28 mouse cellular contexts compared by ENCODE assay signal in the genomic region with DNA sequence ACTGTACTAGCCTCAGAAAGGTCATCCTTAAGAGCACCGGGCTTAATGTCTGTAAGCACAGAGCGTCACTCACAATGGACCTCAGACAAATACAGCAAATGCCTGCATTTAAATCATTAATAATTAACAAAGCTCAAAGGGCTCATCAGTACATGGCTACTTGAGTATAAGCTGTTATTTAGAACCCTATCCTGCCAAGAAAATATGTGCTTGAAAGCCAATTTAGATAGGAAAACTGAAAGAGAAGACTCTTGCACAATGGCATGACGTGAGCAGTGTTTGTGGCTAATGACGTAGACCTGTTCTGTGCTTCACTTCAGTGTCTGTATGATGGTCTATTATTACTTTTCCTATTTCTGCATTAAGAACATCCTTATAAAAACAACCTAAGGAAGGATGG.
DNase-seq lines count a peak whose midpoint lies in the region; ATAC-seq and TF ChIP-seq lines count a peak whose summit lies in the region.
"Had no signal": no experiment of that assay in that cellular context is flagged by ENCODE, and none has a peak within 500 bp of the region (broad histone marks: within the 10 kb centered on the region; RNA-seq: fewer than 3 reads in every experiment).

No protein-coding gene starts in this region.

- H3K27me3 ChIP-seq in Patski: no peaks in the 10 kb centered on the region
- H3K27me3 ChIP-seq in intestine, postnatal 0 days (replicated peaks; ENCODE audit: control insufficient read depth, insufficient read depth, low read length): no peaks in the 10 kb centered on the region
- H3K27me3 ChIP-seq: embryonic facial prominence, embryonic 13.5 days; forebrain, embryonic 12.5 days; forebrain, embryonic 15.5 days; heart, embryonic 13.5 days had no signal

- no peak overlapping the region for H3K4me3 ChIP-seq in intestine, postnatal 0 days (ENCODE audit: low read depth, low read length)
- H3K4me3 ChIP-seq: embryonic facial prominence, embryonic 10.5 days; embryonic facial prominence, embryonic 13.5 days; erythroblast, embryonic 14.5 days; forebrain, embryonic 12.5 days; forebrain, embryonic 15.5 days; heart, adult 2 months; heart, embryonic 10.5 days; heart, embryonic 13.5 days had no signal

- no peaks in the 10 kb centered on the region for H3K4me1 ChIP-seq in intestine, postnatal 0 days (replicated peaks; ENCODE audit: control insufficient read depth, insufficient read depth, low read length)
- H3K4me1 ChIP-seq: embryonic facial prominence, embryonic 10.5 days; embryonic facial prominence, embryonic 13.5 days; forebrain, embryonic 12.5 days; forebrain, embryonic 15.5 days; heart, embryonic 10.5 days; heart, embryonic 13.5 days had no signal

- no peak overlapping the region for H3K27ac ChIP-seq in intestine, postnatal 0 days (ENCODE audit: low read depth, low read length)
- H3K27ac ChIP-seq: embryonic facial prominence, embryonic 10.5 days; embryonic facial prominence, embryonic 13.5 days; forebrain, embryonic 12.5 days; forebrain, embryonic 15.5 days; heart, adult 2 months; heart, embryonic 10.5 days; heart, embryonic 13.5 days; hindbrain, embryonic 14.5 days; hindbrain, postnatal 0 days had no signal

- WGBS in intestine, postnatal 0 days: 45% methylated on average over 4 of the region's 4 CpGs

- no peak for TF ChIP-seq CTCF in Patski (IDR thresholded peaks at IDR 0.05)
- no peak for TF ChIP-seq CTCF in intestine, postnatal 0 days (IDR thresholded peaks at IDR 0.05; ENCODE audit: low read depth)

- H3K9ac ChIP-seq in intestine, postnatal 0 days (ENCODE audit: low read depth, low read length): no peak overlapping the region
- H3K9ac ChIP-seq: embryonic facial prominence, embryonic 13.5 days; forebrain, embryonic 12.5 days; forebrain, embryonic 15.5 days; heart, embryonic 13.5 days; hindbrain, embryonic 14.5 days had no signal

- CTCF ChIA-PET in Patski (lab: Charles Lee): interaction anchor here (1.2 to 2.4 kb wide), 5 partner anchors 9 to 235 kb away, joined by 3 to 13 read pairs (median 3); no protein-coding TSS in a partner anchor

- H3K36me3 ChIP-seq in intestine, postnatal 0 days (ENCODE audit: control insufficient read depth, insufficient read depth): no peaks in the 10 kb centered on the region
- H3K36me3 ChIP-seq: embryonic facial prominence, embryonic 10.5 days; embryonic facial prominence, embryonic 13.5 days; forebrain, embryonic 12.5 days; forebrain, embryonic 15.5 days; heart, embryonic 10.5 days; heart, embryonic 13.5 days had no signal

- no peak overlapping the region for H3K4me2 ChIP-seq in intestine, postnatal 0 days (replicated peaks; ENCODE audit: low read depth)
- H3K4me2 ChIP-seq: embryonic facial prominence, embryonic 13.5 days; forebrain, embryonic 12.5 days; forebrain, embryonic 15.5 days; heart, embryonic 13.5 days; hindbrain, embryonic 14.5 days had no signal

- H3K9me3 ChIP-seq in intestine, postnatal 0 days (ENCODE audit: control insufficient read depth): no peaks in the 10 kb centered on the region
- H3K9me3 ChIP-seq: embryonic facial prominence, embryonic 10.5 days; embryonic facial prominence, embryonic 13.5 days; forebrain, embryonic 15.5 days; heart, embryonic 10.5 days; heart, embryonic 13.5 days had no signal

- peak; percentile 39 for ATAC-seq in Patski
- ATAC-seq in granulocyte monocyte progenitor cell, adult 5-6 weeks (replicated peaks; ENCODE audit: poor library complexity, severe bottlenecking): peak; percentile 44
- peak; percentile 69; the same call in 1 of the 2 replicates for ATAC-seq in intestine, postnatal 0 days
- ATAC-seq: CD4-positive, CD25-positive, alpha-beta regulatory T cell, adult 4 months; forebrain, embryonic 15.5 days; hindbrain, postnatal 0 days; inflammation-experienced regulatory T-cells, adult 6 months had no signal

- POLR2A ChIA-PET in Patski (lab: Charles Lee): no interaction called here

- DNase-seq in Patski (ENCODE audit: low read depth, low spot score): no peak
- DNase-seq in cerebellum, postnatal 14 days: no peak
- DNase-seq in adipocyte (ENCODE audit: low spot score): no peak
- DNase-seq in MN1 (ENCODE audit: low spot score): no peak
- DNase-seq: adrenal gland, adult 8-10 months; adrenal gland, postnatal 25 days; cerebellum, adult 18-20 months; cerebellum, adult 9-11 months; cerebellum, postnatal 36 days; embryo, embryonic 11 days; gastrocnemius, postnatal 25 days; heart, adult 2 months; heart, postnatal 14 days; heart, postnatal 4 days; kidney, adult 18-20 months had no signal

- in situ Hi-C loops in Patski (cut with MboI; ENCODE audit: low pct_unique_long_range_greater_than_20kb): no loop called here
